Mouse (Mus musculus): ENCODE measurements around the gene Phc2. TPM values are rescaled to one million over a fixed set of nuclear protein-coding genes. Genes with fewer than 3 reads are reported as not detected.
"Not testable (repeated sequence)": the region's sequence is repeated elsewhere in the genome, so short reads cannot be mapped to it uniquely, and the experiment has no call there.

Gene Phc2
- polyA plus RNA-seq, 1 experiment from 2014 or later: 19.4 TPM

DNA sequence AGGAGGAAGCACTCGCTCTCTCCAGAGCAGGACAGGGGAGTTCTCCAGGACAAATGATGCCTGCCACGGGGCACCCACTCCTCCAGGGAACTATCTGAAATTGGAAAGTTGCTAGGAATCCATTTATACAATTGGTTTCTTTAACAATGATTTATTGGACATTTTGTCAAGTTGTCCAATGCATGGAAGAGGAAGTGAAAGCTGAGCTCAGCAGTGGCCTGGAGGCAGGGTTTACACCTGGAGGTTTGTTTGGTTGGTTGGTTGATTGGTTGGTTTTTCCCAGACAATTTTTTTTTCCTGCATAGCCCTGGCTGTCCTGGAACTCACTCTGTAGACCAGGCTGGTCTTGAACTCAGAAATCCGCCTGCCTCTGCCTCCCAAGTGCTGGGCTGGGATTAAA is 9.5 kb downstream of the Phc2 start:
- Histone ChIP-seq H3K27me3 (ENCODE audit: insufficient read depth, low read length) (no peaks in the 10 kb centered on the region), H3K27ac (ENCODE audit: low read length) (no peak overlapping the region), H3K4me3 (ENCODE audit: low read length) (no peak overlapping the region), H3K4me1 (ENCODE audit: insufficient read depth, low read length) (peaks cover 10% of the 10 kb centered on the region; the same call in 1 of the 2 replicates), H3K4me2 (replicated peaks; ENCODE audit: low read depth, low read length) (no peak overlapping the region), H3K9me3 (ENCODE audit: low read length) (no peaks in the 10 kb centered on the region), H3K36me3 (ENCODE audit: insufficient read depth, low read length) (no peaks in the 10 kb centered on the region), H3K9ac (replicated peaks; ENCODE audit: low read length) (no peak overlapping the region)
- no peak for ATAC-seq (ENCODE audit: low FRiP score, low TSS enrichment)
- WGBS: 69% methylated on average over 3 of the region's 3 CpGs

DNA sequence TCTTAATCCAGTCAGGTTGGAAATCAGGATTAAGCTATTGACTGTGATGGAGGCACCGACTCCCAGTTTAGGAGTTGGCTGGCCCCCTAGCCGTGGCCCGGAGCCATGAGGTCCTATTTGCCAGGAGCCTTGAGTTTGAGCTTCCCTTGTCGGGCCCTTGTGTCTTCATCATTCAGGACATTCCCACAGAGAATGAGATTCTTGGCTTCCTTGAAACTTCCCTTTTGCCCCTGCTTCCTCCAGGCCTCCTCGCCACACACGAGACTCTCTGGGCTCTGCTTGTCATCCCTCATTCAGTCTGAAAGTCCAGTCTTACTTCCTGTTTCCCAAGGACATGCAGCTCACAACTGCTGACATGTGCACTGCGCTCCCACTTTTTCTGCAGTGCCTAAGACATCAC is 11.9 kb downstream of the Phc2 start:
- peaks cover 22% of the 10 kb centered on the region for H3K4me1 ChIP-seq (ENCODE audit: insufficient read depth, low read length)
- H3K36me3 ChIP-seq (ENCODE audit: insufficient read depth, low read length); H3K27ac ChIP-seq (ENCODE audit: low read length); H3K27me3 ChIP-seq (ENCODE audit: insufficient read depth, low read length); H3K4me2 ChIP-seq (replicated peaks; ENCODE audit: low read depth, low read length); H3K9ac ChIP-seq (replicated peaks; ENCODE audit: low read length); H3K9me3 ChIP-seq (ENCODE audit: low read length); H3K4me3 ChIP-seq (ENCODE audit: low read length); ATAC-seq (ENCODE audit: low FRiP score, low TSS enrichment): not testable (repeated sequence)
- WGBS: 62% methylated on average over 7 of the region's 7 CpGs

GRCm38 (mm10) chr4:128667195-128667594 is 12.7 kb downstream of the Phc2 start:
- H3K4me3 ChIP-seq (ENCODE audit: low read length); H3K9me3 ChIP-seq (ENCODE audit: low read length); H3K36me3 ChIP-seq (ENCODE audit: insufficient read depth, low read length); H3K27me3 ChIP-seq (ENCODE audit: insufficient read depth, low read length); H3K9ac ChIP-seq (replicated peaks; ENCODE audit: low read length); H3K4me2 ChIP-seq (replicated peaks; ENCODE audit: low read depth, low read length); ATAC-seq (ENCODE audit: low FRiP score, low TSS enrichment): not testable (repeated sequence)
- WGBS: 44% methylated on average over 4 of the region's 4 CpGs
- Histone ChIP-seq H3K27ac (ENCODE audit: low read length) (0 out of 2 replicates have a peak overlapping the region, but pooled peaks have one; percentile 24), H3K4me1 (ENCODE audit: insufficient read depth, low read length) (peaks cover 23% of the 10 kb centered on the region)

- H3K9me3 ChIP-seq (ENCODE audit: low read length): no peaks in the 10 kb centered on the region
- no peaks in the 10 kb centered on the region for H3K27me3 ChIP-seq (ENCODE audit: insufficient read depth, low read length)
- H3K4me2 ChIP-seq (replicated peaks; ENCODE audit: low read depth, low read length): no peak overlapping the region
- no peaks in the 10 kb centered on the region for H3K36me3 ChIP-seq (ENCODE audit: insufficient read depth, low read length)
- peaks cover 23% of the 10 kb centered on the region for H3K4me1 ChIP-seq (ENCODE audit: insufficient read depth, low read length)
- ATAC-seq (ENCODE audit: low FRiP score, low TSS enrichment): no peak
- H3K27ac ChIP-seq (ENCODE audit: low read length): no peak overlapping the region
- H3K4me3 ChIP-seq (ENCODE audit: low read length): no peak overlapping the region
- no peak overlapping the region for H3K9ac ChIP-seq (replicated peaks; ENCODE audit: low read length)
- 81% methylated on average over 6 of the region's 6 CpGs for WGBS
Measured at GRCm38 (mm10) chr4:128669229-128669628, 14.7 kb downstream of the Phc2 start.

GRCm38 (mm10) chr4:128670566-128671191 is 16.2 kb downstream of the Phc2 start:
- Histone ChIP-seq H3K4me2 (replicated peaks; ENCODE audit: low read depth, low read length) (no peak overlapping the region), H3K27ac (ENCODE audit: low read length) (peak overlapping the region; percentile 62), H3K36me3 (ENCODE audit: insufficient read depth, low read length) (no peaks in the 10 kb centered on the region), H3K4me3 (ENCODE audit: low read length) (no peak overlapping the region), H3K9me3 (ENCODE audit: low read length) (no peaks in the 10 kb centered on the region), H3K9ac (replicated peaks; ENCODE audit: low read length) (0 out of 2 replicates have a peak overlapping the region, but pooled peaks have one; percentile 35), H3K27me3 (ENCODE audit: insufficient read depth, low read length) (no peaks in the 10 kb centered on the region), H3K4me1 (ENCODE audit: insufficient read depth, low read length) (peaks cover 23% of the 10 kb centered on the region)
- peak; percentile 75 for ATAC-seq (ENCODE audit: low FRiP score, low TSS enrichment)
- WGBS: 15% methylated on average over 11 of the region's 11 CpGs

DNA sequence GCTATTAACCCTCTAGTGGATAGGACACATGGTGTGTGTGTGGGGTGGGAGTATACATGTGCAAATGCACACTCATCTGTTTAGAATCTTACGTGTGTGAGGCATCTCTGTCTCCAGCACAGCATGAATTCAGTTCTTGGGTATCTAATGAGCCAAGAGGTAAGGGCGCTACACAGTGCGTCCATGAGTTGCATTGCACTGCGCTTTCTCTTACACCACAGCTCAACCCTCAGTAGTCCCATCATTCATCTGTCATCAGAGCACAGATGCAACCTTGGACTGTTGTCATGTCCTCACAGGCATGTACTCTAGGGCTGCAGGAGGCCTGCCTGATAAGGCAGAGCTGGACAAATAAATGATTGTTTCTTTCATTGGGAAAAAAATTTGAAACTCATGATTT is 18.0 kb downstream of the Phc2 start:
- H3K9ac ChIP-seq (replicated peaks; ENCODE audit: low read length): no peak overlapping the region
- H3K4me2 ChIP-seq (replicated peaks; ENCODE audit: low read depth, low read length): no peak overlapping the region
- H3K9me3 ChIP-seq (ENCODE audit: low read length): no peaks in the 10 kb centered on the region
- peak; percentile 31; the same call in 1 of the 2 replicates for ATAC-seq (ENCODE audit: low FRiP score, low TSS enrichment)
- H3K4me1 ChIP-seq (ENCODE audit: insufficient read depth, low read length): peaks cover 13% of the 10 kb centered on the region
- no peaks in the 10 kb centered on the region for H3K36me3 ChIP-seq (ENCODE audit: insufficient read depth, low read length)
- 87% methylated on average over 4 of the region's 4 CpGs for WGBS
- no peak overlapping the region for H3K4me3 ChIP-seq (ENCODE audit: low read length)
- no peak overlapping the region for H3K27ac ChIP-seq (ENCODE audit: low read length)
- no peaks in the 10 kb centered on the region for H3K27me3 ChIP-seq (ENCODE audit: insufficient read depth, low read length)

GRCm38 (mm10) chr4:128678564-128679217 is 24.2 kb downstream of the Phc2 start:
- H3K9me3 ChIP-seq (ENCODE audit: low read length): no peaks in the 10 kb centered on the region
- H3K27me3 ChIP-seq (ENCODE audit: insufficient read depth, low read length): no peaks in the 10 kb centered on the region
- no peak overlapping the region for H3K9ac ChIP-seq (replicated peaks; ENCODE audit: low read length)
- no peaks in the 10 kb centered on the region for H3K36me3 ChIP-seq (ENCODE audit: insufficient read depth, low read length)
- H3K4me3 ChIP-seq (ENCODE audit: low read length): no peak overlapping the region
- no peak for ATAC-seq (ENCODE audit: low FRiP score, low TSS enrichment)
- no peak overlapping the region for H3K27ac ChIP-seq (ENCODE audit: low read length)
- WGBS: 68% methylated on average over 13 of the region's 13 CpGs
- H3K4me1 ChIP-seq (ENCODE audit: insufficient read depth, low read length): 0 out of 2 replicates have a peak, but pooled peaks cover 2% of the 10 kb centered on the region
- H3K4me2 ChIP-seq (replicated peaks; ENCODE audit: low read depth, low read length): no peak overlapping the region

DNA sequence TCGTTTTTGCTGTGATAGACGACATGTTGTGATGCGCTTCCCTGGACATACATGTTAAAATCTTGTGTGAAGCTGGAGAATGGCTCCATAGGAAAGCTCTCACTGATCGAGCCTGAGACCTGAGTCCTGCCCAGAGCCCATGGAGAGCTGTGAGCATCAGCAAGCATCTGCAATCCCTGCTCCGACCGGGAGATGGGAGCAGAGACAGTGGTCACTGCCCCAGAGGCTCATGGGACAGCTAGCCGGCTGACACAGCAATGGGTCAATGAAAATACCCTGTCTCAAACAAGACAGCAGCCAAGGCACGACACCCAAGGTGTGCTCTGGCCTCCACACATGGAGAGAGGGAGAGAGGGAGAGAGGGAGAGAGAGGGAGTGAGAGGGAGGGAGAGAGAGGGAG is 26.6 kb downstream of the Phc2 start:
- WGBS: 58% methylated on average over 8 of the region's 8 CpGs
- Histone ChIP-seq H3K4me2 (replicated peaks; ENCODE audit: low read depth, low read length) (no peak overlapping the region), H3K27ac (ENCODE audit: low read length) (no peak overlapping the region), H3K9me3 (ENCODE audit: low read length) (no peaks in the 10 kb centered on the region), H3K4me3 (ENCODE audit: low read length) (no peak overlapping the region), H3K36me3 (ENCODE audit: insufficient read depth, low read length) (no peaks in the 10 kb centered on the region), H3K4me1 (ENCODE audit: insufficient read depth, low read length) (0 out of 2 replicates have a peak, but pooled peaks cover 2% of the 10 kb centered on the region), H3K9ac (replicated peaks; ENCODE audit: low read length) (no peak overlapping the region), H3K27me3 (ENCODE audit: insufficient read depth, low read length) (no peaks in the 10 kb centered on the region)
- ATAC-seq (ENCODE audit: low FRiP score, low TSS enrichment): no peak

DNA sequence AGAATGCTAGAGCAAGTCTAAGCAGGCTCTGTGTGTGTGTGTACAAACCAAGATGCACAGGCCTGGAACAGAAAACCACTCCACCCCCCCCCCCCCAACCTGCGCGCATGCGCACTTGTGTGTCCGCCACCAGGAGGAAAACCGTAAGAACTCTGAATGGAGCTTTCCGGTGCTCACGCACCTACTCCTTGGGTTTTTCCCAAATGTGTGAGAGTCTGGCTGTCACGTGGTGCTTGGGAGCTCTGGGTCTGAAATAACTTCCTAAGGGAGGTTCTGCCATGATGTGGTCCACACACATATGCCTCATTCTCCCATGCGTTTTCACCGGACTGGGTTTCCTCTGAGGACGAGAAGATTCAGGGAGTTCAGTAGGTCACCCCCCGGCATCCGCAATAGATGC is 27.8 kb downstream of the Phc2 start:
- Histone ChIP-seq H3K4me2 (replicated peaks; ENCODE audit: low read depth, low read length) (no peak overlapping the region), H3K4me1 (ENCODE audit: insufficient read depth, low read length) (0 out of 2 replicates have a peak, but pooled peaks cover 2% of the 10 kb centered on the region), H3K27ac (ENCODE audit: low read length) (no peak overlapping the region), H3K36me3 (ENCODE audit: insufficient read depth, low read length) (no peaks in the 10 kb centered on the region), H3K9me3 (ENCODE audit: low read length) (peaks cover under 1% of the 10 kb centered on the region; the same call in 1 of the 2 replicates), H3K4me3 (ENCODE audit: low read length) (no peak overlapping the region), H3K27me3 (ENCODE audit: insufficient read depth, low read length) (no peaks in the 10 kb centered on the region), H3K9ac (replicated peaks; ENCODE audit: low read length) (no peak overlapping the region)
- no peak for ATAC-seq (ENCODE audit: low FRiP score, low TSS enrichment)
- 90% methylated on average over 13 of the region's 13 CpGs for WGBS

GRCm38 (mm10) chr4:128683706-128684105 is 29.2 kb downstream of the Phc2 start:
- Histone ChIP-seq H3K36me3 (ENCODE audit: insufficient read depth, low read length) (no peaks in the 10 kb centered on the region), H3K9me3 (ENCODE audit: low read length) (peaks cover 6% of the 10 kb centered on the region; the same call in 1 of the 2 replicates), H3K27ac (ENCODE audit: low read length) (no peak overlapping the region), H3K4me3 (ENCODE audit: low read length) (no peak overlapping the region), H3K9ac (replicated peaks; ENCODE audit: low read length) (no peak overlapping the region), H3K4me1 (ENCODE audit: insufficient read depth, low read length) (peaks cover 5% of the 10 kb centered on the region), H3K4me2 (replicated peaks; ENCODE audit: low read depth, low read length) (no peak overlapping the region), H3K27me3 (ENCODE audit: insufficient read depth, low read length) (no peaks in the 10 kb centered on the region)
- 46% methylated on average over 3 of the region's 3 CpGs for WGBS
- ATAC-seq (ENCODE audit: low FRiP score, low TSS enrichment): no peak

All from kidney, embryonic 16.5 days (tissue).